Mouse (Mus musculus) liver, adult 2 months (tissue): ENCODE results near the gene Tle6. TPM values are rescaled to one million over a fixed set of nuclear protein-coding genes. Genes with fewer than 3 reads are reported as not detected.

Source experiments
- DNase-seq: peaks from one replicate; pipeline ENCODE4 v3.0.0-alpha.2; 2011; ENCODE audit warnings: low read depth, low spot score; ENCODE audit errors: extremely low read depth
- H3K27ac ChIP-seq: fragments of 200-500 bp; replicated peaks from 2 replicates; pipeline ENCODE4 v1.5.1; 2012; ENCODE audit warnings: low read depth, mild to moderate bottlenecking, control low read depth, inconsistent platforms, low read length; ENCODE audit not compliant: insufficient read depth
- H3K27me3 ChIP-seq: fragments of 200-500 bp; 2 replicates; pipeline ENCODE4 v1.6.1; 2012; ENCODE audit warnings: mild to moderate bottlenecking, moderate library complexity, low read length, inconsistent platforms; ENCODE audit not compliant: control insufficient read depth, insufficient read depth
- H3K36me3 ChIP-seq: fragments of 200-500 bp; 2 replicates; pipeline ENCODE4 v1.6.1; 2012; ENCODE audit warnings: low read length, inconsistent platforms; ENCODE audit not compliant: control insufficient read depth, insufficient read depth
- H3K4me1 ChIP-seq: fragments of 200-500 bp; 2 replicates; pipeline ENCODE4 v1.6.1; 2011; ENCODE audit warnings: low read length; ENCODE audit not compliant: control insufficient read depth, insufficient read depth
- H3K4me3 ChIP-seq: fragments of 200-500 bp; 2 replicates; pipeline ENCODE4 v1.5.1; 2011; ENCODE audit warnings: low read depth, mild to moderate bottlenecking, control low read depth, low read length, moderate library complexity; ENCODE audit not compliant: insufficient read depth
- H3K79me2 ChIP-seq: fragments of 200-500 bp; 2 replicates; pipeline ENCODE4 v1.6.1; 2012; ENCODE audit warnings: inconsistent platforms, mild to moderate bottlenecking, low read length, moderate library complexity; ENCODE audit not compliant: control insufficient read depth, insufficient read depth
- H3K9ac ChIP-seq: fragments of 200-500 bp; 2 replicates; pipeline ENCODE4 v1.6.1; 2012; ENCODE audit warnings: low read depth, mild to moderate bottlenecking, control low read depth, inconsistent platforms, low read length
- CTCF ChIP-seq: fragments of 200-500 bp; IDR thresholded peaks from 2 replicates; pipeline ENCODE4 v1.5.1; 2011; ENCODE audit warnings: low read depth, low read length, control low read depth
- POLR2A ChIP-seq: fragments of 200-500 bp; IDR thresholded peaks from 2 replicates; pipeline ENCODE4 v1.6.1; 2011; ENCODE audit warnings: low read length, control low read depth; ENCODE audit not compliant: insufficient read depth; ENCODE audit errors: extremely low read depth
- WGBS: fragments of 180-500 bp; shearing (Covaris S2); methylation state at CpG from one replicate; pipeline ENCODE4 v1.1.7; 2018; 5-methylcytosine and 5-hydroxymethylcytosine counted together
- polyA plus RNA-seq: library from polyadenylated mRNA; depleted of rRNA; stranded (reverse); fragments of >200 nt; gene quantifications from 2 replicates; pipeline ENCODE4 v1.2.3, GENCODE M21; 2012
- total RNA-seq: library from RNA; depleted of rRNA; stranded (reverse); fragments of >200 nt; gene quantifications from 2 replicates; pipeline ENCODE4 v1.2.3, GENCODE M21; 2014

Gene Tle6
- total and polyA plus RNA-seq, 2 experiments = 1.6 to 3.5 TPM

GRCm38 (mm10) chr10:81612779-81613178, 11.9 kb upstream of the Tle6 start:
- Histone ChIP-seq H3K36me3 (no peaks in the 10 kb centered on the region), H3K79me2 (no peaks in the 10 kb centered on the region), H3K4me1 (no peaks in the 10 kb centered on the region), H3K27me3 (no peaks in the 10 kb centered on the region; the same call in 1 of the 2 replicates), H3K27ac (no peak overlapping the region), H3K4me3 (no peak overlapping the region), H3K9ac (no peak overlapping the region)
- no peak for DNase-seq
- 75% methylated on average over 3 of the region's 3 CpGs for WGBS
- TF ChIP-seq POLR2A (no peak), CTCF (no peak)

GRCm38 (mm10) chr10:81608308-81608707, 7.4 kb upstream of the Tle6 start:
- H3K4me1 ChIP-seq = peaks cover 7% of the 10 kb centered on the region
- no peak overlapping the region for H3K4me3 ChIP-seq
- TF ChIP-seq POLR2A (no peak), CTCF (peak; percentile 30; the same call in 1 of the 2 replicates)
- WGBS = 90% methylated on average over 1 of the region's 1 CpGs
- no peak for DNase-seq
- no peak overlapping the region for H3K27ac ChIP-seq
- H3K36me3 ChIP-seq = no peaks in the 10 kb centered on the region
- H3K79me2 ChIP-seq = no peaks in the 10 kb centered on the region
- no peak overlapping the region for H3K9ac ChIP-seq
- H3K27me3 ChIP-seq = no peaks in the 10 kb centered on the region; the same call in 1 of the 2 replicates

- peak within 1 kb of the TSS; percentile 64 for H3K4me3 ChIP-seq
- H3K4me1 ChIP-seq = peaks cover 13% of the 10 kb centered on the region
- H3K36me3 ChIP-seq = no peaks in the 10 kb centered on the region
- DNase-seq = peak; percentile 99
- WGBS = under 1% methylated on average over 39 of the region's 39 CpGs
- H3K79me2 ChIP-seq = no peaks in the 10 kb centered on the region
- TF ChIP-seq CTCF (no peak), POLR2A (peak; percentile 64; the same call in 1 of the 2 replicates)
- peak within 1 kb of the TSS; percentile 93 for H3K27ac ChIP-seq
- H3K9ac ChIP-seq = peak within 1 kb of the TSS; percentile 69
- H3K27me3 ChIP-seq = no peaks in the 10 kb centered on the region
Observed at GRCm38 (mm10) chr10:81605974-81606751, 5.3 kb upstream of the Tle6 start, which contains the start of gene BC025920. BC025920 (plus strand) TSS chr10:81606270.

- Histone ChIP-seq H3K27ac (peak overlapping the region; percentile 93), H3K36me3 (no peaks in the 10 kb centered on the region), H3K79me2 (no peaks in the 10 kb centered on the region), H3K27me3 (no peaks in the 10 kb centered on the region), H3K4me1 (peaks cover 13% of the 10 kb centered on the region), H3K9ac (peak overlapping the region; percentile 60), H3K4me3 (peak overlapping the region; percentile 44)
- no peak for TF ChIP-seq CTCF
- under 1% methylated on average over 14 of the region's 14 CpGs for WGBS
- peak; percentile 84 for DNase-seq
Observed at GRCm38 (mm10) chr10:81605666-81605973, 4.7 kb upstream of the Tle6 start.

GRCm38 (mm10) chr10:81604968-81605665, 4.2 kb upstream of the Tle6 start:
- Histone ChIP-seq H3K27ac (peak overlapping the region; percentile 93), H3K4me3 (peak overlapping the region; percentile 55), H3K79me2 (no peaks in the 10 kb centered on the region), H3K9ac (peak overlapping the region; percentile 65), H3K4me1 (peaks cover 13% of the 10 kb centered on the region), H3K27me3 (no peaks in the 10 kb centered on the region), H3K36me3 (no peaks in the 10 kb centered on the region)
- TF ChIP-seq POLR2A (no peak), CTCF (peak; percentile 92)
- DNase-seq = peak; percentile 71
- WGBS = 17% methylated on average over 29 of the region's 29 CpGs
